Mouse (Mus musculus) limb, embryonic 12.5 days (tissue): ENCODE data around the gene Nans. TPM values are rescaled to one million over a fixed set of nuclear protein-coding genes. Genes with fewer than 3 reads are reported as not detected.

Source experiments
- ATAC-seq: fragments of 200-750 bp; cut with Nextera tagmentation; 2 replicates; pipeline ENCODE4 v1.8.0; 2017; ENCODE audit warnings: low read depth, moderate TSS enrichment; ENCODE audit not compliant: insufficient number of reproducible peaks, insufficient read depth, low FRiP score, low TSS enrichment
- H3K27ac ChIP-seq: fragments of 300-500 bp; sonication (generic); 2 replicates; pipeline ENCODE4 v1.5.1; 2016; ENCODE audit warnings: mild to moderate bottlenecking, moderate library complexity
- H3K27me3 ChIP-seq: fragments of 300-500 bp; sonication (generic); 2 replicates; pipeline ENCODE4 v1.6.1; 2016; ENCODE audit warnings: mild to moderate bottlenecking, moderate library complexity
- H3K36me3 ChIP-seq: fragments of 300-500 bp; sonication (generic); 2 replicates; pipeline ENCODE4 v1.6.1; 2016; ENCODE audit warnings: mild to moderate bottlenecking, moderate library complexity
- H3K4me1 ChIP-seq: fragments of 300-500 bp; sonication (generic); replicated peaks from 2 replicates; pipeline ENCODE4 v1.6.1; 2016
- H3K4me2 ChIP-seq: fragments of 300-500 bp; sonication (generic); 2 replicates; pipeline ENCODE4 v1.6.1; 2016; ENCODE audit warnings: mild to moderate bottlenecking, moderate library complexity
- H3K4me3 ChIP-seq: fragments of 300-500 bp; sonication (generic); replicated peaks from 2 replicates; pipeline ENCODE4 v1.5.1; 2016; ENCODE audit warnings: mild to moderate bottlenecking
- H3K9ac ChIP-seq: fragments of 300-500 bp; sonication (generic); replicated peaks from 2 replicates; pipeline ENCODE4 v1.6.1; 2016; ENCODE audit warnings: mild to moderate bottlenecking, moderate library complexity
- H3K9me3 ChIP-seq: fragments of 300-500 bp; sonication (generic); 2 replicates; pipeline ENCODE4 v1.6.1; 2016; ENCODE audit warnings: mild to moderate bottlenecking, moderate library complexity
- WGBS: fragments of 180-500 bp; shearing (Covaris S2); methylation state at CpG from one replicate; pipeline ENCODE4 v1.1.7; 2016; 5-methylcytosine and 5-hydroxymethylcytosine counted together
- polyA plus RNA-seq: library from polyadenylated mRNA; unstranded; fragments of >200 nt; fragmentation: Nextera tagmentation; extraction: Ambion mirVana; gene quantifications from 2 replicates; pipeline ENCODE4 v1.2.1, GENCODE M21; 2016

Nans gene
- 91.0 and 91.7 TPM in 2 replicates for polyA plus RNA-seq

GRCm38 (mm10) chr4:46489028-46489925 lies at the start of gene Nans:
TSS of gene Nans (plus strand) at chr4:46489248.
- WGBS, result under 1% methylated on average over 58 of the region's 58 CpGs
- H3K9ac ChIP-seq, result peak within 1 kb of the TSS; percentile 79
- H3K27ac ChIP-seq, result peak within 1 kb of the TSS; percentile 78
- H3K4me3 ChIP-seq, result peak within 1 kb of the TSS; percentile 76
- peaks cover 16% of the 10 kb centered on the region; the same call in 1 of the 2 replicates for H3K4me1 ChIP-seq
- H3K9me3 ChIP-seq, result no peaks in the 10 kb centered on the region
- peak within 1 kb of the TSS; percentile 68 for H3K4me2 ChIP-seq
- H3K27me3 ChIP-seq, result no peaks in the 10 kb centered on the region
- H3K36me3 ChIP-seq, result peaks cover 23% of the 10 kb centered on the region
- ATAC-seq, result peak; percentile 98

- WGBS, result 60% methylated on average over 4 of the region's 4 CpGs
- no peak for ATAC-seq
- no peaks in the 10 kb centered on the region for H3K36me3 ChIP-seq
Measured at GRCm38 (mm10) chr4:46442501-46442900, 46.5 kb upstream of the Nans start.

GRCm38 (mm10) chr4:46445237-46445945 lies 43.7 kb upstream of the Nans start:
- Histone ChIP-seq H3K9me3 (no peaks in the 10 kb centered on the region), H3K4me1 (no peaks in the 10 kb centered on the region; the same call in 1 of the 2 replicates), H3K9ac (no peak overlapping the region), H3K4me2 (no peak overlapping the region), H3K36me3 (no peaks in the 10 kb centered on the region), H3K27me3 (no peaks in the 10 kb centered on the region), H3K4me3 (no peak overlapping the region), H3K27ac (no peak overlapping the region)
- no peak for ATAC-seq
- 55% methylated on average over 9 of the region's 9 CpGs for WGBS

More at GRCm38 (mm10) chr4:46442501-46442900, 46.5 kb upstream of the Nans start:
- Histone ChIP-seq H3K4me3 (no peak overlapping the region), H3K4me1 (no peaks in the 10 kb centered on the region), H3K27me3 (no peaks in the 10 kb centered on the region), H3K9ac (no peak overlapping the region), H3K9me3 (no peaks in the 10 kb centered on the region), H3K4me2 (no peak overlapping the region), H3K27ac (no peak overlapping the region)

GRCm38 (mm10) chr4:46447461-46447860 lies 41.6 kb upstream of the Nans start:
- Histone ChIP-seq H3K36me3 (no peaks in the 10 kb centered on the region), H3K4me2 (no peak overlapping the region), H3K27me3 (no peaks in the 10 kb centered on the region), H3K27ac (no peak overlapping the region), H3K4me3 (no peak overlapping the region), H3K9me3 (no peaks in the 10 kb centered on the region), H3K9ac (no peak overlapping the region), H3K4me1 (no peaks in the 10 kb centered on the region; the same call in 1 of the 2 replicates)
- 54% methylated on average over 1 of the region's 1 CpGs for WGBS
- no peak for ATAC-seq

- H3K27me3 ChIP-seq, result no peaks in the 10 kb centered on the region
- peaks cover 13% of the 10 kb centered on the region for H3K4me1 ChIP-seq
- no peak overlapping the region for H3K4me3 ChIP-seq
- H3K4me2 ChIP-seq, result no peak overlapping the region
- H3K36me3 ChIP-seq, result no peaks in the 10 kb centered on the region
- no peak overlapping the region for H3K27ac ChIP-seq
- no peaks in the 10 kb centered on the region for H3K9me3 ChIP-seq
- no peak overlapping the region for H3K9ac ChIP-seq
- 65% methylated on average over 6 of the region's 6 CpGs for WGBS
- no peak for ATAC-seq
Measured at GRCm38 (mm10) chr4:46448886-46449285, 40.2 kb upstream of the Nans start.

GRCm38 (mm10) chr4:46450020-46450518 lies 39.0 kb upstream of the Nans start:
- no peak for ATAC-seq
- no peaks in the 10 kb centered on the region for H3K36me3 ChIP-seq
- peak overlapping the region; percentile 99 for H3K9ac ChIP-seq
- no peaks in the 10 kb centered on the region for H3K27me3 ChIP-seq
- peak overlapping the region; percentile 79 for H3K4me2 ChIP-seq
- peaks cover 20% of the 10 kb centered on the region for H3K4me1 ChIP-seq
- no peaks in the 10 kb centered on the region for H3K9me3 ChIP-seq
- peak overlapping the region; percentile 95 for H3K4me3 ChIP-seq
- peak overlapping the region; percentile 100 for H3K27ac ChIP-seq
- 19% methylated on average over 7 of the region's 7 CpGs for WGBS

- H3K36me3 ChIP-seq, result no peaks in the 10 kb centered on the region
- peak within 1 kb of the TSS; percentile 95 for H3K4me3 ChIP-seq
- WGBS, result under 1% methylated on average over 66 of the region's 66 CpGs
- no peaks in the 10 kb centered on the region for H3K9me3 ChIP-seq
- peak within 1 kb of the TSS; percentile 99 for H3K9ac ChIP-seq
- H3K27ac ChIP-seq, result peak within 1 kb of the TSS; percentile 100
- ATAC-seq, result peak; percentile 97
- peaks cover 24% of the 10 kb centered on the region for H3K4me1 ChIP-seq
- no peaks in the 10 kb centered on the region for H3K27me3 ChIP-seq
- H3K4me2 ChIP-seq, result peak within 1 kb of the TSS; percentile 79
Measured at GRCm38 (mm10) chr4:46450519-46451131, 38.4 kb upstream of the Nans start, which contains the start of gene Anp32b. TSS of gene Anp32b (plus strand) at chr4:46450902.

GRCm38 (mm10) chr4:46451240-46451757 lies 37.7 kb upstream of the Nans start:
- Histone ChIP-seq H3K36me3 (no peaks in the 10 kb centered on the region), H3K4me2 (peak overlapping the region; percentile 79), H3K27me3 (no peaks in the 10 kb centered on the region), H3K27ac (peak overlapping the region; percentile 100), H3K4me3 (peak overlapping the region; percentile 95), H3K9ac (peak overlapping the region; percentile 99), H3K9me3 (no peaks in the 10 kb centered on the region), H3K4me1 (peaks cover 27% of the 10 kb centered on the region)
- under 1% methylated on average over 68 of the region's 70 CpGs for WGBS
- peak; percentile 32 for ATAC-seq

- under 1% methylated on average over 89 of the region's 111 CpGs for WGBS
- H3K4me1 ChIP-seq, result peaks cover 33% of the 10 kb centered on the region
- no peak for ATAC-seq
Measured at GRCm38 (mm10) chr4:46451758-46452480, 37.1 kb upstream of the Nans start.

GRCm38 (mm10) chr4:46452481-46452850 lies 36.6 kb upstream of the Nans start:
- peaks cover 8% of the 10 kb centered on the region; the same call in 1 of the 2 replicates for H3K36me3 ChIP-seq
- H3K4me2 ChIP-seq, result peak overlapping the region; percentile 79
- H3K27me3 ChIP-seq, result no peaks in the 10 kb centered on the region
- H3K4me1 ChIP-seq, result peaks cover 33% of the 10 kb centered on the region
- peak overlapping the region; percentile 95 for H3K4me3 ChIP-seq
- under 1% methylated on average over 19 of the region's 19 CpGs for WGBS
- peak overlapping the region; percentile 100 for H3K27ac ChIP-seq
- H3K9me3 ChIP-seq, result no peaks in the 10 kb centered on the region
- ATAC-seq, result no peak
- peak overlapping the region; percentile 99 for H3K9ac ChIP-seq

More at GRCm38 (mm10) chr4:46451758-46452480, 37.1 kb upstream of the Nans start:
- peaks cover 5% of the 10 kb centered on the region; the same call in 1 of the 2 replicates for H3K36me3 ChIP-seq
- H3K9ac ChIP-seq, result peak overlapping the region; percentile 99
- peak overlapping the region; percentile 95 for H3K4me3 ChIP-seq
- no peaks in the 10 kb centered on the region for H3K27me3 ChIP-seq
- H3K27ac ChIP-seq, result peak overlapping the region; percentile 100
- H3K4me2 ChIP-seq, result peak overlapping the region; percentile 79
- H3K9me3 ChIP-seq, result no peaks in the 10 kb centered on the region
